Mouse (Mus musculus) gastrocnemius, postnatal 25 days (tissue): ENCODE results near the gene Anp32a. TPM values are rescaled to one million over a fixed set of nuclear protein-coding genes. Genes with fewer than 3 reads are reported as not detected.
A peak's percentile ranks its signal among the peaks of the same experiment; 100 is the strongest.

Experiments
- DNase-seq: peaks from one replicate; pipeline ENCODE4 v3.0.0; 2022
- total RNA-seq, 2 experiments: library from RNA; stranded (reverse); gene quantifications; 1 replicate in 1 of 2; 2 replicates in 1 of 2; pipeline ENCODE4 v1.2.3; 2021

Anp32a gene
- total RNA-seq, 2 experiments from 2014 or later: 59.4 to 67.3 TPM

GRCm38 (mm10) chr9:62345633-62346387 lies 4.7 kb downstream of the Anp32a start:
- no peak for DNase-seq

GRCm38 (mm10) chr9:62346388-62346679 lies 5.2 kb downstream of the Anp32a start:
- DNase-seq: no peak

- DNase-seq: no peak
Observed at GRCm38 (mm10) chr9:62347201-62347600, 6.1 kb downstream of the Anp32a start.

GRCm38 (mm10) chr9:62348050-62348449 lies 7.0 kb downstream of the Anp32a start:
- no peak for DNase-seq

- DNase-seq: no peak
Observed at GRCm38 (mm10) chr9:62348467-62348985, 7.4 kb downstream of the Anp32a start.

GRCm38 (mm10) chr9:62349250-62349649 lies 8.2 kb downstream of the Anp32a start:
- DNase-seq: no peak

- no peak for DNase-seq
Observed at GRCm38 (mm10) chr9:62350721-62351120, 9.6 kb downstream of the Anp32a start.

- DNase-seq: no peak
Observed at GRCm38 (mm10) chr9:62351200-62351599, 10.1 kb downstream of the Anp32a start.

GRCm38 (mm10) chr9:62353784-62354183 lies 12.7 kb downstream of the Anp32a start:
- DNase-seq: no peak

GRCm38 (mm10) chr9:62354838-62355719 lies 14.0 kb downstream of the Anp32a start:
- DNase-seq: peak; percentile 55

- DNase-seq: no peak
Observed at GRCm38 (mm10) chr9:62355763-62356162, 14.7 kb downstream of the Anp32a start.

- DNase-seq: no peak
Observed at GRCm38 (mm10) chr9:62357593-62357992, 16.5 kb downstream of the Anp32a start.

GRCm38 (mm10) chr9:62358851-62359250 lies 17.8 kb downstream of the Anp32a start:
- DNase-seq: no peak

GRCm38 (mm10) chr9:62360889-62361288 lies 19.8 kb downstream of the Anp32a start:
- DNase-seq: no peak

GRCm38 (mm10) chr9:62362835-62363385 lies 21.8 kb downstream of the Anp32a start:
- no peak for DNase-seq

GRCm38 (mm10) chr9:62363619-62364018 lies 22.5 kb downstream of the Anp32a start:
- DNase-seq: peak; percentile 88

- no peak for DNase-seq
Observed at GRCm38 (mm10) chr9:62364216-62364615, 23.1 kb downstream of the Anp32a start.

GRCm38 (mm10) chr9:62364831-62365230 lies 23.7 kb downstream of the Anp32a start:
- DNase-seq: no peak

GRCm38 (mm10) chr9:62365326-62366080 lies 24.4 kb downstream of the Anp32a start:
- DNase-seq: no peak

GRCm38 (mm10) chr9:62366478-62367458 lies 25.7 kb downstream of the Anp32a start:
- DNase-seq: no peak

- DNase-seq: no peak
Observed at GRCm38 (mm10) chr9:62367510-62368071, 26.5 kb downstream of the Anp32a start.
